Mouse (Mus musculus): Measurements from ENCODE around the gene Phlpp1. TPM values are rescaled to one million over a fixed set of nuclear protein-coding genes. Genes with fewer than 3 reads are reported as not detected.

Phlpp1 gene
- polyA plus RNA-seq, 1 experiment from 2014 or later = 4.5 TPM

- H3K27ac ChIP-seq (ENCODE audit: low read depth, low read length) = no peak overlapping the region
- H3K27me3 ChIP-seq (ENCODE audit: control insufficient read depth, insufficient read depth, low read length) = no peaks in the 10 kb centered on the region
- WGBS (ENCODE audit: insufficient replicate concordance) = 70% methylated on average over 5 of the region's 5 CpGs
- no peak overlapping the region for H3K4me2 ChIP-seq
- ATAC-seq (replicated peaks; ENCODE audit: insufficient number of reproducible peaks, low FRiP score, low TSS enrichment) = no peak
- no peaks in the 10 kb centered on the region for H3K9me3 ChIP-seq (replicated peaks; ENCODE audit: control insufficient read depth, low read length)
- H3K4me3 ChIP-seq (ENCODE audit: low read depth, low read length) = no peak overlapping the region
- no peaks in the 10 kb centered on the region for H3K36me3 ChIP-seq (ENCODE audit: control insufficient read depth, insufficient read depth, low read length)
- H3K9ac ChIP-seq (ENCODE audit: low read depth, low read length) = no peak overlapping the region
- H3K4me1 ChIP-seq (ENCODE audit: control insufficient read depth, insufficient read depth, low read length) = peaks cover 21% of the 10 kb centered on the region
These were observed 37.0 kb downstream of the Phlpp1 start for GRCm38 (mm10) chr1:106208581-106208980.

DNA sequence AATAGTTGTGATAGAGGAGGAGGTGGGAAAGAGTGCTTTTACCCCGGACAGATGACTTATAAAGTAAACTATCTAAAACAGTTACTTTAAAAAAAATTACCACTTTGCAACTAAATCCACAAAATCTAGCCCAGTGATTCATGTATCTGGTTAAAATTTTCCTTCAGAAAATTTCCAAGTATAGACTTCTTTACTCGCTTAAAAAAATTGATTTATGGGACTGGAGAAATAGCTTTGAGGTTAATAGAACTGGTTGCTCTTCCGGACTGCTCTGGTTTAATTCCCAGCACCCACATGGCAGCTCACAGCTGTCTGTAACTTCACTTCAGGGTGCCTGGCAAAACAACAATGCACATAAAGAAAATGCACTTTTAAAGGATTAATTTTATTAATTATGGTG is 38.9 kb downstream of the Phlpp1 start:
- no peak overlapping the region for H3K27ac ChIP-seq (ENCODE audit: low read depth, low read length)
- no peak overlapping the region for H3K4me3 ChIP-seq (ENCODE audit: low read depth, low read length)
- no peak overlapping the region for H3K9ac ChIP-seq (ENCODE audit: low read depth, low read length)
- no peak overlapping the region for H3K4me2 ChIP-seq
- no peaks in the 10 kb centered on the region for H3K9me3 ChIP-seq (replicated peaks; ENCODE audit: control insufficient read depth, low read length)
- H3K27me3 ChIP-seq (ENCODE audit: control insufficient read depth, insufficient read depth, low read length) = no peaks in the 10 kb centered on the region
- ATAC-seq (replicated peaks; ENCODE audit: insufficient number of reproducible peaks, low FRiP score, low TSS enrichment) = no peak
- H3K4me1 ChIP-seq (ENCODE audit: control insufficient read depth, insufficient read depth, low read length) = peaks cover 14% of the 10 kb centered on the region
- H3K36me3 ChIP-seq (ENCODE audit: control insufficient read depth, insufficient read depth, low read length) = no peaks in the 10 kb centered on the region
- WGBS (ENCODE audit: insufficient replicate concordance) = 85% methylated on average over 3 of the region's 3 CpGs

GRCm38 (mm10) chr1:106211146-106211545 is 39.6 kb downstream of the Phlpp1 start:
- peaks cover 11% of the 10 kb centered on the region for H3K4me1 ChIP-seq (ENCODE audit: control insufficient read depth, insufficient read depth, low read length)
- no peak overlapping the region for H3K4me2 ChIP-seq
- 91% methylated on average over 5 of the region's 5 CpGs for WGBS (ENCODE audit: insufficient replicate concordance)
- H3K27ac ChIP-seq (ENCODE audit: low read depth, low read length) = no peak overlapping the region
- H3K4me3 ChIP-seq (ENCODE audit: low read depth, low read length) = no peak overlapping the region
- no peak for ATAC-seq (replicated peaks; ENCODE audit: insufficient number of reproducible peaks, low FRiP score, low TSS enrichment)
- H3K27me3 ChIP-seq (ENCODE audit: control insufficient read depth, insufficient read depth, low read length) = no peaks in the 10 kb centered on the region
- no peaks in the 10 kb centered on the region for H3K9me3 ChIP-seq (replicated peaks; ENCODE audit: control insufficient read depth, low read length)
- no peak overlapping the region for H3K9ac ChIP-seq (ENCODE audit: low read depth, low read length)
- H3K36me3 ChIP-seq (ENCODE audit: control insufficient read depth, insufficient read depth, low read length) = no peaks in the 10 kb centered on the region

- Histone ChIP-seq H3K9me3 (replicated peaks; ENCODE audit: control insufficient read depth, low read length) (peaks cover 3% of the 10 kb centered on the region; the same call in 1 of the 2 replicates), H3K27me3 (ENCODE audit: control insufficient read depth, insufficient read depth, low read length) (no peaks in the 10 kb centered on the region), H3K4me2 (no peak overlapping the region), H3K27ac (ENCODE audit: low read depth, low read length) (0 out of 2 replicates have a peak overlapping the region, but pooled peaks have one; percentile 46), H3K4me3 (ENCODE audit: low read depth, low read length) (no peak overlapping the region), H3K4me1 (ENCODE audit: control insufficient read depth, insufficient read depth, low read length) (peaks cover 10% of the 10 kb centered on the region), H3K36me3 (ENCODE audit: control insufficient read depth, insufficient read depth, low read length) (no peaks in the 10 kb centered on the region), H3K9ac (ENCODE audit: low read depth, low read length) (no peak overlapping the region)
- 42% methylated on average over 6 of the region's 6 CpGs for WGBS (ENCODE audit: insufficient replicate concordance)
- no peak for ATAC-seq (replicated peaks; ENCODE audit: insufficient number of reproducible peaks, low FRiP score, low TSS enrichment)
These were observed 48.9 kb downstream of the Phlpp1 start for GRCm38 (mm10) chr1:106220431-106220830.

DNA sequence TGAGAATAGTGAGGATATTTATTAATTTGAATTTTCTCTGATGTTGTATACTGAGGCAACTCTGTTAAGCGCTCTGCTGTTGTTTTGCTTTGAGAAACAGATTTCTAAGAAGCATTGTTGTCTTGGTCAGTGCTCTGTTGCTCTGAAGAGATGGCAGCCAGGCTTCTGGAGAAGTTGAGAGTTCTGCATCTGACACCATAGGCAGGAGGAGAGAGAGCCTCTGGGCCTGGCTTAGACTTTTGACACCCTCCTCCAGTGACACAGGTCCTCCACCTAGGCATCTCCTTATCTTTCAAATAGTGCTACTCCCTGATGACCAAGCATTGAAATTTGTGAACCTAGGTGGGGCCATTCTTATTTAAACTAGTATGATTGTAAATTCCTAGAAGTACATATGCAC is 49.8 kb downstream of the Phlpp1 start:
- ATAC-seq (replicated peaks; ENCODE audit: insufficient number of reproducible peaks, low FRiP score, low TSS enrichment) = no peak
- Histone ChIP-seq H3K9me3 (replicated peaks; ENCODE audit: control insufficient read depth, low read length) (peaks cover 3% of the 10 kb centered on the region; the same call in 1 of the 2 replicates), H3K9ac (ENCODE audit: low read depth, low read length) (no peak overlapping the region), H3K27me3 (ENCODE audit: control insufficient read depth, insufficient read depth, low read length) (no peaks in the 10 kb centered on the region), H3K4me2 (no peak overlapping the region), H3K4me1 (ENCODE audit: control insufficient read depth, insufficient read depth, low read length) (peaks cover 10% of the 10 kb centered on the region), H3K4me3 (ENCODE audit: low read depth, low read length) (no peak overlapping the region), H3K27ac (ENCODE audit: low read depth, low read length) (no peak overlapping the region), H3K36me3 (ENCODE audit: control insufficient read depth, insufficient read depth, low read length) (no peaks in the 10 kb centered on the region)
- WGBS (ENCODE audit: insufficient replicate concordance) = 87% methylated on average over 1 of the region's 1 CpGs

GRCm38 (mm10) chr1:106221964-106222363 is 50.4 kb downstream of the Phlpp1 start:
- Histone ChIP-seq H3K4me2 (no peak overlapping the region), H3K9ac (ENCODE audit: low read depth, low read length) (no peak overlapping the region), H3K9me3 (replicated peaks; ENCODE audit: control insufficient read depth, low read length) (peaks cover 3% of the 10 kb centered on the region; the same call in 1 of the 2 replicates), H3K27me3 (ENCODE audit: control insufficient read depth, insufficient read depth, low read length) (no peaks in the 10 kb centered on the region), H3K36me3 (ENCODE audit: control insufficient read depth, insufficient read depth, low read length) (no peaks in the 10 kb centered on the region), H3K4me1 (ENCODE audit: control insufficient read depth, insufficient read depth, low read length) (peaks cover 10% of the 10 kb centered on the region), H3K4me3 (ENCODE audit: low read depth, low read length) (no peak overlapping the region), H3K27ac (ENCODE audit: low read depth, low read length) (no peak overlapping the region)
- ATAC-seq (replicated peaks; ENCODE audit: insufficient number of reproducible peaks, low FRiP score, low TSS enrichment) = no peak
- 51% methylated on average over 2 of the region's 2 CpGs for WGBS (ENCODE audit: insufficient replicate concordance)

DNA sequence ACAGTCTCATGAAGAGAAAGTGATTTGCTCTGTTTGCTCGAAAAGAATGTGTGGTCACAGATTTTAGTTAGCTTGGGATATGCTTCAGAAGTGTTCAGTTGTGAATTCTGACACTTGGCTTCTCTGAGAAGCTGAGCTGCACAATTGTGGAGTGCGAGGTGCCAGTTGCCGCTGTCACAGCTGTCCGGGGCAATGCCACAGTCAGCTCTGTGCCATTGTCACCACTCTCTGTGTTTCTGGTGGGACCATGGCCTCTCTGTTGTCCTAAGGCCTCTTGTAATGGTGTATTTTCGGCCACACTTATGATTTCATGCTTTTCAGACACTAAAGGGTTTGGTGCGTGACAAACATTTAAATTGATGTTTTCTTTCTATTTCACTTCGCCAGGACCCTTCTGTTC is 55.1 kb downstream of the Phlpp1 start:
- Histone ChIP-seq H3K4me3 (ENCODE audit: low read depth, low read length) (no peak overlapping the region), H3K9ac (ENCODE audit: low read depth, low read length) (no peak overlapping the region), H3K4me2 (no peak overlapping the region), H3K36me3 (ENCODE audit: control insufficient read depth, insufficient read depth, low read length) (no peaks in the 10 kb centered on the region), H3K27me3 (ENCODE audit: control insufficient read depth, insufficient read depth, low read length) (no peaks in the 10 kb centered on the region), H3K4me1 (ENCODE audit: control insufficient read depth, insufficient read depth, low read length) (no peaks in the 10 kb centered on the region), H3K27ac (ENCODE audit: low read depth, low read length) (no peak overlapping the region), H3K9me3 (replicated peaks; ENCODE audit: control insufficient read depth, low read length) (peaks cover 3% of the 10 kb centered on the region; the same call in 1 of the 2 replicates)
- 78% methylated on average over 7 of the region's 7 CpGs for WGBS (ENCODE audit: insufficient replicate concordance)
- ATAC-seq (replicated peaks; ENCODE audit: insufficient number of reproducible peaks, low FRiP score, low TSS enrichment) = no peak

GRCm38 (mm10) chr1:106230313-106230712 is 58.8 kb downstream of the Phlpp1 start:
- ATAC-seq (replicated peaks; ENCODE audit: insufficient number of reproducible peaks, low FRiP score, low TSS enrichment) = no peak
- Histone ChIP-seq H3K4me3 (ENCODE audit: low read depth, low read length) (no peak overlapping the region), H3K27me3 (ENCODE audit: control insufficient read depth, insufficient read depth, low read length) (no peaks in the 10 kb centered on the region), H3K4me2 (no peak overlapping the region), H3K9ac (ENCODE audit: low read depth, low read length) (no peak overlapping the region), H3K36me3 (ENCODE audit: control insufficient read depth, insufficient read depth, low read length) (no peaks in the 10 kb centered on the region), H3K27ac (ENCODE audit: low read depth, low read length) (no peak overlapping the region), H3K9me3 (replicated peaks; ENCODE audit: control insufficient read depth, low read length) (no peaks in the 10 kb centered on the region), H3K4me1 (ENCODE audit: control insufficient read depth, insufficient read depth, low read length) (no peaks in the 10 kb centered on the region)
- 76% methylated on average over 3 of the region's 3 CpGs for WGBS (ENCODE audit: insufficient replicate concordance)

DNA sequence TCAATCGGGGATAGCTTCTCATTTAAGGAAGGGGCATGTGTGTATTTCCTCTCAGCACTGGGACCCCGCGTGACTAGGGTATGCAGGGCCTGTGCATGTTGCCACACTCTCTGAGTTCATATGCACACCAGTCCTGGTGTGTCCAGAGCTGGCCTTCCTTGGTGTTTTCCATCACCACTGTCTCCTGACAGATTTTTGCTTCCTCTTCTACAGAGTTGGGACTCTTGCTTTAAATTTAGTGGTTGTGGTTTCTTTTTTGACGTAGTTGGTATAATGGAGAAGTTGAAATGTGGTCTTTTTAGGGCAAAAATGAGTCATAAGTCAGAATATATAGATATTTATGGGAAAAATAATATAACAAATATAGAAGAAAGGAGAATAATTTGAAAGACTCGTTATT is 59.8 kb downstream of the Phlpp1 start:
- no peak overlapping the region for H3K4me3 ChIP-seq (ENCODE audit: low read depth, low read length)

More for the DNA sequence above, 59.8 kb downstream of the Phlpp1 start:
- 82% methylated on average over 5 of the region's 5 CpGs for WGBS (ENCODE audit: insufficient replicate concordance)
- Histone ChIP-seq H3K4me2 (no peak overlapping the region), H3K36me3 (ENCODE audit: control insufficient read depth, insufficient read depth, low read length) (no peaks in the 10 kb centered on the region), H3K4me1 (ENCODE audit: control insufficient read depth, insufficient read depth, low read length) (no peaks in the 10 kb centered on the region), H3K9me3 (replicated peaks; ENCODE audit: control insufficient read depth, low read length) (no peaks in the 10 kb centered on the region), H3K9ac (ENCODE audit: low read depth, low read length) (no peak overlapping the region), H3K27ac (ENCODE audit: low read depth, low read length) (no peak overlapping the region), H3K27me3 (ENCODE audit: control insufficient read depth, insufficient read depth, low read length) (no peaks in the 10 kb centered on the region)
- ATAC-seq (replicated peaks; ENCODE audit: insufficient number of reproducible peaks, low FRiP score, low TSS enrichment) = no peak
